Mouse (Mus musculus) heart, embryonic 16.5 days (tissue): ENCODE results near the gene Cox4i2. TPM values are rescaled to one million over a fixed set of nuclear protein-coding genes. Genes with fewer than 3 reads are reported as not detected.

ENCODE experiments used
- ATAC-seq: fragments of 200-750 bp; cut with Nextera tagmentation; replicated peaks from 2 replicates; pipeline ENCODE4 v1.8.0; 2017; ENCODE audit warnings: moderate number of reproducible peaks; ENCODE audit not compliant: insufficient read depth, low FRiP score; ENCODE audit errors: extremely low read depth
- H3K27ac ChIP-seq: fragments of 300-500 bp; sonication (generic); 2 replicates; pipeline ENCODE4 v1.5.1; 2014; ENCODE audit warnings: mild to moderate bottlenecking, low read length, control low read depth, moderate library complexity
- H3K27me3 ChIP-seq: fragments of 300-500 bp; sonication (generic); 2 replicates; pipeline ENCODE4 v1.6.1; 2014; ENCODE audit warnings: low read length, mixed read lengths; ENCODE audit not compliant: control insufficient read depth, insufficient read depth
- H3K36me3 ChIP-seq: fragments of 300-500 bp; sonication (generic); 2 replicates; pipeline ENCODE4 v1.6.1; 2014; ENCODE audit not compliant: control insufficient read depth, insufficient read depth
- H3K4me1 ChIP-seq: fragments of 300-500 bp; sonication (generic); 2 replicates; pipeline ENCODE4 v1.6.1; 2014; ENCODE audit warnings: low read length, mixed read lengths; ENCODE audit not compliant: control insufficient read depth, insufficient read depth
- H3K4me2 ChIP-seq: fragments of 300-500 bp; sonication (generic); 2 replicates; pipeline ENCODE4 v1.6.1; 2014; ENCODE audit warnings: low read depth, mild to moderate bottlenecking, control low read depth, low read length
- H3K4me3 ChIP-seq: fragments of 300-500 bp; sonication (generic); 2 replicates; pipeline ENCODE4 v1.5.1; 2014; ENCODE audit warnings: mild to moderate bottlenecking, control low read depth, low read length
- H3K9ac ChIP-seq: fragments of 300-500 bp; sonication (generic); 2 replicates; pipeline ENCODE4 v1.6.1; 2014; ENCODE audit warnings: low read length, control low read depth
- H3K9me3 ChIP-seq: fragments of 300-500 bp; sonication (generic); replicated peaks from 2 replicates; pipeline ENCODE4 v1.6.1; 2016; ENCODE audit warnings: low read length; ENCODE audit not compliant: control insufficient read depth
- WGBS: fragments of 180-500 bp; shearing (Covaris S2); extraction: QIAGEN DNeasy Blood & Tissue Kit; methylation state at CpG from one replicate; pipeline ENCODE4 v1.1.7; 2014; 5-methylcytosine and 5-hydroxymethylcytosine counted together
- polyA plus RNA-seq: library from polyadenylated mRNA; unstranded; fragments of >200 nt; fragmentation: Nextera tagmentation; extraction: Ambion mirVana; gene quantifications from 2 replicates; pipeline ENCODE4 v1.2.1, GENCODE M21; 2015

The Cox4i2 gene
- polyA plus RNA-seq, 1 experiment from 2014 or later = 26.7 TPM

DNA sequence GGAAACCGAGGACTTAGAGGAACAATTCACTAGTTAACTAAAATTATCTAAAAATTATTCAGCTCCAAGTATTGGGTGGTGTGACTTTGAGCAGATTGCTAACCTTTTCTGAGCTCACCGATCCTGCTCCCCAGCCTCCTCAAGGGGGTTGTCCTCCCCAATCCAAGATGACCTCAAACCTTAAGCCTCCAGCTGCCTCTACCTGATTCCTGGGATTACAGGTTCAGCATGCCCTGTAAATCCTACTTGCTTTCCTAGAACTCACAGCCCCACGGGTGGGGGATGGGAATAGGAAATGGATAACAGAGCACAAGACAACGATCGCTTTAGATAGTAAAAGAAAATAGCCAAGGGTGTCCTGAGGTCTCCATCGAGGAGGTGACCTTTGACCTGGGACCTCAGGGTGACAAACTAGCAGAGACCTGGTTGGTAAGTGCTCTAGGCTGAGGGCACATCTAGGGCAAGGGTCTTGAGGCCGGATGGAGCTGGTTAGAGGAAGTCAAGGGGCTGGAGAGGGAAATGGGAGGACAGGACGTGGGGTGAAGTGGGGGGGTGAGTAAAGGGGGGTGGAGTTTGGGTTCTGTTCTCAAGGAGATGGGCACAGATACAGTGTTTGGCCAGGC lies 24.8 kb upstream of the Cox4i2 start:
- Histone ChIP-seq H3K4me1 (peaks cover 30% of the 10 kb centered on the region), H3K9ac (peak overlapping the region; percentile 49; the same call in 1 of the 2 replicates), H3K36me3 (no peaks in the 10 kb centered on the region), H3K27ac (peak overlapping the region; percentile 85), H3K4me3 (no peak overlapping the region), H3K27me3 (no peaks in the 10 kb centered on the region), H3K4me2 (peak overlapping the region; percentile 17), H3K9me3 (no peaks in the 10 kb centered on the region)
- WGBS = 42% methylated on average over 8 of the region's 8 CpGs
- ATAC-seq = no peak; the same call in 1 of the 2 replicates

DNA sequence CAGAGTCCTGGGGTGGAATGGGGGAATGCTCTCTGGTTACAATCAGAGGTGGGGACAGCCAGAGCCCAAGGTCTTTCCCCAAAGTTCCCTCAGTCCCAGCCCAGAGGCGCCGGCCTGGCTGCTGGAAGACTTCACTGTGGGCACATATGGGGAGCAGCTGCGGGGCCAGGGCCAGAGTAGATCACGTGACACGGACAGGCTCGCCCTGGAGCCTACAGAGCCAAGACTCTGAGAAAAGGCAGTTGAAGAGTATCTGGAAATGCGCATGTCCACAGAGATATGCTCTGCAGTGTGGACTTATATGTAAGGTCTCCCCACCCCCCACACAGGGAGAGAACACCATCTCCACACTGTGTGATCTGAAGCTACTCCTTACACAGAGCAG lies 24.3 kb upstream of the Cox4i2 start:
- no peaks in the 10 kb centered on the region for H3K27me3 ChIP-seq
- 13% methylated on average over 7 of the region's 7 CpGs for WGBS
- H3K4me1 ChIP-seq = peaks cover 30% of the 10 kb centered on the region
- no peaks in the 10 kb centered on the region for H3K9me3 ChIP-seq
- no peak overlapping the region for H3K4me3 ChIP-seq
- H3K27ac ChIP-seq = peak overlapping the region; percentile 85
- peak; percentile 87 for ATAC-seq
- H3K36me3 ChIP-seq = no peaks in the 10 kb centered on the region
- H3K9ac ChIP-seq = peak overlapping the region; percentile 49; the same call in 1 of the 2 replicates
- peak overlapping the region; percentile 17 for H3K4me2 ChIP-seq

DNA sequence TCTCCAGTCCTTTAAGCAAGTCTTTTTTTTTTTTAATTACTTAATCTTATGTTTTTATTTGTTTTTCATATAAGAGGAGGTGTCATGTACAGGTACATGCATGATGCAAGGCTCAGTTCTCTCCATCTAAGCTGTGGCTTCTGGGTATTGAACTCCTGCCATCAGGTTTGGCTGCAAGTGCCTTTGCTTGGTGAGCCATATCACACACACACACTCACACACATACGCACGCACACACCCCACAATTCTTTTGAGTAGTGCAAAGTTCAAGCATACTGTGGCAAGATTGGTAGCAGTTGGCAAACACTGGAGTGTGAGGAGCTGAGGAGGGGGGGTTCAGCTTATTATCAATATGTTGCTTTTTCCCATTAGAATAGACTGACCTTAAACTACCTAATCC lies 20.8 kb upstream of the Cox4i2 start:
- no peaks in the 10 kb centered on the region for H3K36me3 ChIP-seq
- H3K4me2 ChIP-seq = no peak overlapping the region
- H3K9ac ChIP-seq = no peak overlapping the region
- no peak overlapping the region for H3K4me3 ChIP-seq
- H3K9me3 ChIP-seq = no peaks in the 10 kb centered on the region
- no peak for ATAC-seq
- H3K4me1 ChIP-seq = peaks cover 31% of the 10 kb centered on the region
- no peak overlapping the region for H3K27ac ChIP-seq
- 88% methylated on average over 2 of the region's 2 CpGs for WGBS
- H3K27me3 ChIP-seq = no peaks in the 10 kb centered on the region

DNA sequence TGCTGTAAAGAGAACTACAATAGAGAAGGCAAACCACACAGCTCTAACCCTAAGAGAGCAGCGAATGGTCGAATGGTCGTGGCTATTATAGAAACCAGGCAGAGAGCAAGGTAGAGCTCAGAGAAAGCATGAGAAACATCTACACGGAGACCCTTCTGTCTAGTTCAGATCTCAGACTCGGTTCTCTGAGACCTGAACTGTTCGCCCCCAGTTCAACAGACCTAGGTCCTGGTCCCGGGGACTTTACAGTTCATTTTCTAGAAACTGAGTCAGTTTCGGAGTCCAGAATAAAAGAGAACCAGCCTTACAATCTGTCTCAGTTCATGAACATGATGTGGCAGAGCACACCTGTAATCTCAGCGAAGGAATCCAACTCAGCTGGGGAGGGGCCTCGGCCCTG lies 19.5 kb upstream of the Cox4i2 start:
- no peaks in the 10 kb centered on the region for H3K36me3 ChIP-seq
- peak overlapping the region; percentile 83 for H3K4me2 ChIP-seq
- H3K4me1 ChIP-seq = peaks cover 30% of the 10 kb centered on the region
- H3K27ac ChIP-seq = peak overlapping the region; percentile 80
- no peak for ATAC-seq
- WGBS = 20% methylated on average over 10 of the region's 10 CpGs
- no peaks in the 10 kb centered on the region for H3K27me3 ChIP-seq
- peak overlapping the region; percentile 61 for H3K9ac ChIP-seq
- H3K9me3 ChIP-seq = no peaks in the 10 kb centered on the region
- peak overlapping the region; percentile 70 for H3K4me3 ChIP-seq

DNA sequence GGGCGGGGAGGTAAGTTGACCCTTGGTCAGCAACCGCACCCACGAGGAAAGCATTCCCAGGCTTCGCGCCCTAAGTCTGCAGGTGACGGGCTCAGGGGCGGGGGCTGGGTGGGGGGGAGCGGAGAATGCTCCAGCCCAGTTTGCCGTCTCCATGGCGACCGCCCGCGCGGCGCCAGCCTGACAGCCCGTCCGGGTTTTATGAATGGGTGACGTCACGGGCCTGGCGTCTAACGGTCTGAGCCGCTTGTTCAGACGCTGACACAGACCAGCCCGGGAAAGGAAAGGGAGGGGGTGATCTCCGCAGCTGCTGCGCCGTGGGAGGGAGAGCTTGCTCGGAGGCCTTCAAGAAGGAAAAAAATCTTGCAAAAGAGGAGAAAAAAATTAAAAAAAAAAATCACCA lies 19.0 kb upstream of the Cox4i2 start:
- peaks cover 30% of the 10 kb centered on the region for H3K4me1 ChIP-seq
- peak overlapping the region; percentile 61 for H3K9ac ChIP-seq
- no peaks in the 10 kb centered on the region for H3K9me3 ChIP-seq
- H3K27ac ChIP-seq = peak overlapping the region; percentile 90
- 1% methylated on average over 28 of the region's 28 CpGs for WGBS
- H3K27me3 ChIP-seq = no peaks in the 10 kb centered on the region
- peak overlapping the region; percentile 83 for H3K4me2 ChIP-seq
- ATAC-seq = peak; percentile 83
- peak overlapping the region; percentile 70 for H3K4me3 ChIP-seq
- H3K36me3 ChIP-seq = no peaks in the 10 kb centered on the region

DNA sequence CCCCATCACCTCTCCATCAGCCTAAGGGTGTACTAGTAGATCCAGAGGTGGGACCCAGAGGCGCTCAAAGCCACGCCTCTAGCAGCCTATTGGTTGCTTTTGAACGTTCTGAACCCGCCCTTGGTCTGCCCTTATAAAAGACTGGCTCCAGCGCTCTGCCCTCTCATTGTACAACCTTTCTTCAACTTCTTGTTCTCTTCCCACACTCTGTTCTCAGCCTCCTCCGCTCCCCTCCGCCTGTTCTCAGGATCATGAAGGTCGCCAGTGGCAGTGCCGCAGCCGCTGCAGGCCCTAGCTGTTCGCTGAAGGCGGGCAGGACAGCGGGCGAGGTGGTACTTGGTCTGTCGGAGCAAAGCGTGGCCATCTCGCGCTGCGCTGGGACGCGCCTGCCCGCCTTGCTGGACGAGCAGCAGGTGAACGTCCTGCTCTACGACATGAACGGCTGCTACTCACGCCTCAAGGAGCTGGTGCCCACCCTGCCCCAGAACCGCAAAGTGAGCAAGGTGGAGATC lies 17.8 kb upstream of the Cox4i2 start, which contains the start of gene Id1:
TSS of gene Id1 (plus strand) at position 162 of the 512 bp plus-strand sequence.
- under 1% methylated on average over 28 of the region's 28 CpGs for WGBS

DNA sequence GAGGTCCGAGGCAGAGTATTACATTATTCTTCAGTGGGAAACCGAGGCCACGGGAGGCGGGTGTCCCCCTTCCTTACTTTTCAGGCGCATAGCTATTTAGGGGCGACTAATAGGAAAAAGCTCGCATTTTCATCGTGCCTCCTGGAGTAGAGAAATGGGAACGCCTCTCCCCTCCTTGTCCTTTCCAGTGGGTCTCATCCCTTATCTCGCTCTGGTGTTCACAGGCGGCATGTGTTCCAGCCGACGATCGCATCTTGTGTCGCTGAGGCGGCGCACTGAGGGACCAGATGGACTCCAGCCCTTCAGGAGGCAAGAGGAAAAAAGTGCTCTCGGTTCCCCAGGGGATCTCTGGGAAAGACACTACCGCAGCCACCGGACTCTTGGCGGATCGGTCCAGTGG lies 17.2 kb upstream of the Cox4i2 start:
- peaks cover 31% of the 10 kb centered on the region for H3K4me1 ChIP-seq
- no peak for ATAC-seq
- H3K4me3 ChIP-seq = peak overlapping the region; percentile 70
- H3K36me3 ChIP-seq = no peaks in the 10 kb centered on the region
- peak overlapping the region; percentile 86 for H3K9ac ChIP-seq
- H3K9me3 ChIP-seq = no peaks in the 10 kb centered on the region
- no peaks in the 10 kb centered on the region for H3K27me3 ChIP-seq
- peak overlapping the region; percentile 83 for H3K4me2 ChIP-seq
- peak overlapping the region; percentile 86 for H3K27ac ChIP-seq
- WGBS = under 1% methylated on average over 22 of the region's 22 CpGs

More for the DNA sequence above, 17.8 kb upstream of the Cox4i2 start, which contains the start of gene Id1:
- peak; percentile 77 for ATAC-seq
- Histone ChIP-seq H3K36me3 (no peaks in the 10 kb centered on the region), H3K9me3 (no peaks in the 10 kb centered on the region), H3K4me1 (peaks cover 25% of the 10 kb centered on the region), H3K4me3 (peak within 1 kb of the TSS; percentile 70), H3K9ac (peak within 1 kb of the TSS; percentile 86), H3K27ac (peak within 1 kb of the TSS; percentile 90), H3K4me2 (peak within 1 kb of the TSS; percentile 83), H3K27me3 (no peaks in the 10 kb centered on the region)

DNA sequence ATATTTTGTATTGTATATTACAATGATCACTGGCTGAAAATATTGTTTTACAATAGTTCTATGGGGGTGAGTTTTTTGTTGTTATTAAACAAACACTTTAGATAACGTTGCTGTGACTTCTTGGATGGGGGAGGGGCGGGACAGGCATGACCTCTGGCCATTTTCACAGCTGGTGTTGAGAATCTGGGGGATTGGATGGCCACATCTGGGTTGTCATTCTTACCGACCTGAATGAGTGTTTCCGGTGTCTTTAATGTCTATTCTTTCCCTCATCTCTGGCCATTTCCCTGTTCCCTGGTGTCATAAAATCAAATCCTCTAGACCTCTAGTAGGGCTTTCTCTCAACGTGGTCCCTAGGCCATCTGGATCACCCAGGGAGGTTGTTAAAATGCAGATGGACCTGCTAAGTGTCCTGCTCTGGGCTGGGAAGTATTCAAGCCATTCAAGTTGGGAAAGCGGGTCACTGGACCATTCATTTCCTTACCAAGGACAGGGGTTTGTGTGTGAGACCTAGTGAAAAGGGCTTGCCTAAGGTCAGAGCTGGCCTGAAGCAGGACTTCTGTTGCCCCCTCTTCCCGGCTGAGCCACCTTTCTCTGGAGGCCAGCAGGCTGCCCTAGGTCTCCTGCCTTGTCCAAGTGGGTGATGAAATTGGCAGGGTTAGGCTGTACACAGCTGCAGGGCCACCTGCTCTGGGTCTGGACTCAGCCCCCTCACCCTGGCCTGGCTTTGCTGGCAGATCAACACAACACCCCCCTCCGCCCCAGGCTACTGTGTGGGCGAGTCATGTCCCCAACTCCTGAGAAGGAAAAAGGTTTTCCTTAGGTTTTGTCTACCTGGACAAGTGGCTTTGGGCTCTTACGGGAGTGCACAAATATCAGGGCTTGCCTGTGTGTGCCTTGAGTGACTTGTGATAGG lies 16.4 kb upstream of the Cox4i2 start:
- Histone ChIP-seq H3K4me3 (peak overlapping the region; percentile 70), H3K4me2 (peak overlapping the region; percentile 83), H3K27ac (peak overlapping the region; percentile 86), H3K9me3 (no peaks in the 10 kb centered on the region), H3K9ac (peak overlapping the region; percentile 86), H3K27me3 (no peaks in the 10 kb centered on the region), H3K36me3 (no peaks in the 10 kb centered on the region), H3K4me1 (peaks cover 38% of the 10 kb centered on the region)
- 26% methylated on average over 10 of the region's 10 CpGs for WGBS
- no peak for ATAC-seq
